Mouse (Mus musculus): ENCODE results near the gene Laptm4a.

Gene Laptm4a

GRCm38 (mm10) chr12:8921394-8922368, at the start of gene Laptm4a:
TSS of gene Laptm4a (plus strand) at chr12:8921664.
- DNase-seq (ENCODE audit: low spot score): peak; percentile 96

GRCm38 (mm10) chr12:8875583-8875982, 45.9 kb upstream of the Laptm4a start:
- DNase-seq (ENCODE audit: low spot score): no peak

GRCm38 (mm10) chr12:8876865-8877264, 44.6 kb upstream of the Laptm4a start:
- DNase-seq (ENCODE audit: low spot score): no peak

- DNase-seq (ENCODE audit: low spot score): no peak
These were observed 44.1 kb upstream of the Laptm4a start for GRCm38 (mm10) chr12:8877413-8877812.

- no peak for DNase-seq (ENCODE audit: low spot score)
These were observed 42.7 kb upstream of the Laptm4a start for GRCm38 (mm10) chr12:8878752-8879151.

GRCm38 (mm10) chr12:8879389-8879788, 42.1 kb upstream of the Laptm4a start:
- no peak for DNase-seq (ENCODE audit: low spot score)

GRCm38 (mm10) chr12:8881736-8882135, 39.7 kb upstream of the Laptm4a start:
- peak; percentile 43 for DNase-seq (ENCODE audit: low spot score)

GRCm38 (mm10) chr12:8882376-8882775, 39.1 kb upstream of the Laptm4a start:
- DNase-seq (ENCODE audit: low spot score): no peak

GRCm38 (mm10) chr12:8884426-8885145, 36.9 kb upstream of the Laptm4a start:
- DNase-seq (ENCODE audit: low spot score): no peak

- no peak for DNase-seq (ENCODE audit: low spot score)
These were observed 36.3 kb upstream of the Laptm4a start for GRCm38 (mm10) chr12:8885146-8885543.

- DNase-seq (ENCODE audit: low spot score): no peak
These were observed 35.5 kb upstream of the Laptm4a start for GRCm38 (mm10) chr12:8885950-8886349.

- no peak for DNase-seq (ENCODE audit: low spot score)
These were observed 33.0 kb upstream of the Laptm4a start for GRCm38 (mm10) chr12:8888445-8888844.

GRCm38 (mm10) chr12:8889117-8889665, 32.3 kb upstream of the Laptm4a start:
- peak; percentile 78 for DNase-seq (ENCODE audit: low spot score)

GRCm38 (mm10) chr12:8892876-8893532, 28.5 kb upstream of the Laptm4a start:
- DNase-seq (ENCODE audit: low spot score): no peak

- DNase-seq (ENCODE audit: low spot score): no peak
These were observed 24.3 kb upstream of the Laptm4a start for GRCm38 (mm10) chr12:8897140-8897539.

- DNase-seq (ENCODE audit: low spot score): no peak
These were observed 22.3 kb upstream of the Laptm4a start for GRCm38 (mm10) chr12:8898879-8899785.

GRCm38 (mm10) chr12:8900107-8900698, 21.3 kb upstream of the Laptm4a start:
- no peak for DNase-seq (ENCODE audit: low spot score)

- DNase-seq (ENCODE audit: low spot score): no peak
These were observed 20.4 kb upstream of the Laptm4a start for GRCm38 (mm10) chr12:8900919-8901663.

GRCm38 (mm10) chr12:8901934-8902333, 19.5 kb upstream of the Laptm4a start:
- no peak for DNase-seq (ENCODE audit: low spot score)

GRCm38 (mm10) chr12:8902479-8902878, 19.0 kb upstream of the Laptm4a start:
- no peak for DNase-seq (ENCODE audit: low spot score)
